Mouse (Mus musculus) layer of hippocampus, adult 2 months (tissue): ENCODE measurements at regions not wholly inside any gene's neighbourhood (a gene's known extent, or its start where the extent isn't known, plus 50 kb on each side); places are given as distances from the start of the nearest gene placed in this dataset.
A peak's percentile ranks its signal among the peaks of the same experiment; 100 is the strongest.

Source experiments
- DNase-seq, 2 experiments: peaks; one replicate each; pipeline ENCODE4 v3.0.0; 2022; ENCODE audit warnings: low spot score in 2 of 2
- H3K27ac ChIP-seq: fragments of 200-600 bp; 2 replicates; pipeline ENCODE4 v1.8.1; 2022
- H3K4me3 ChIP-seq: fragments of 200-600 bp; 2 replicates; pipeline ENCODE4 v1.8.1; 2022; ENCODE audit warnings: mild to moderate bottlenecking
- CTCF ChIP-seq: fragments of 200-600 bp; conservative IDR thresholded peaks from 2 replicates; pipeline ENCODE4 v1.8.1; 2022; ENCODE audit warnings: antibody characterized with exemption, mild to moderate bottlenecking, moderate library complexity

GRCm38 (mm10) chr19:6661508-6661871 is 118.7 kb upstream of the Slc22a12 start:
- no peak overlapping the region for H3K27ac ChIP-seq
- no peak overlapping the region for H3K4me3 ChIP-seq
- TF ChIP-seq CTCF = no peak
- DNase-seq = no peak

GRCm38 (mm10) chr19:6660723-6661507 is 118.1 kb upstream of the Slc22a12 start:
- H3K4me3 ChIP-seq = no peak overlapping the region
- TF ChIP-seq CTCF = peak; percentile 50
- H3K27ac ChIP-seq = no peak overlapping the region
- DNase-seq = no peak

- no peak overlapping the region for H3K27ac ChIP-seq
- H3K4me3 ChIP-seq = no peak overlapping the region
- DNase-seq = no peak
- no peak for TF ChIP-seq CTCF
These were observed 117.3 kb upstream of the Slc22a12 start for GRCm38 (mm10) chr19:6660157-6660556.

- DNase-seq = no peak
- peak; percentile 51 for TF ChIP-seq CTCF
- Histone ChIP-seq H3K27ac (no peak overlapping the region), H3K4me3 (no peak overlapping the region)
These were observed 111.7 kb upstream of the Slc22a12 start for GRCm38 (mm10) chr19:6654550-6654949.

- Histone ChIP-seq H3K27ac (no peak overlapping the region), H3K4me3 (no peak overlapping the region)
- TF ChIP-seq CTCF = peak; percentile 59
- DNase-seq = no peak
These were observed 109.9 kb upstream of the Slc22a12 start for GRCm38 (mm10) chr19:6652775-6653174.

- Histone ChIP-seq H3K4me3 (no peak overlapping the region), H3K27ac (no peak overlapping the region)
- DNase-seq = no peak
- TF ChIP-seq CTCF = 0 out of 2 replicates have a peak, but pooled peaks have one; percentile 3
These were observed 108.4 kb upstream of the Slc22a12 start for GRCm38 (mm10) chr19:6651192-6651591.

GRCm38 (mm10) chr19:6649885-6650284 is 107.1 kb upstream of the Slc22a12 start:
- Histone ChIP-seq H3K27ac (no peak overlapping the region), H3K4me3 (no peak overlapping the region)
- DNase-seq = no peak
- no peak for TF ChIP-seq CTCF

- H3K4me3 ChIP-seq = no peak overlapping the region
- DNase-seq = no peak
- TF ChIP-seq CTCF = no peak
- no peak overlapping the region for H3K27ac ChIP-seq
These were observed 104.9 kb upstream of the Slc22a12 start for GRCm38 (mm10) chr19:6647686-6648085.

GRCm38 (mm10) chr19:6647216-6647615 is 104.4 kb upstream of the Slc22a12 start:
- Histone ChIP-seq H3K27ac (no peak overlapping the region), H3K4me3 (no peak overlapping the region)
- no peak for DNase-seq
- TF ChIP-seq CTCF = peak; percentile 64

- Histone ChIP-seq H3K27ac (no peak overlapping the region), H3K4me3 (no peak overlapping the region)
- no peak for TF ChIP-seq CTCF
- DNase-seq = no peak
These were observed 103.1 kb upstream of the Slc22a12 start for GRCm38 (mm10) chr19:6645912-6646311.

- TF ChIP-seq CTCF = no peak
- H3K4me3 ChIP-seq = no peak overlapping the region
- no peak for DNase-seq
These were observed 102.0 kb upstream of the Slc22a12 start for GRCm38 (mm10) chr19:6644871-6645270.

GRCm38 (mm10) chr19:6639681-6640080 is 96.8 kb upstream of the Slc22a12 start:
- TF ChIP-seq CTCF = no peak
- DNase-seq = no peak
- Histone ChIP-seq H3K4me3 (no peak overlapping the region), H3K27ac (no peak overlapping the region)

More at GRCm38 (mm10) chr19:6644871-6645270, 102.0 kb upstream of the Slc22a12 start:
- H3K27ac ChIP-seq = no peak overlapping the region

GRCm38 (mm10) chr19:6633400-6633799 is 90.6 kb upstream of the Slc22a12 start:
- no peak for TF ChIP-seq CTCF
- no peak for DNase-seq
- no peak overlapping the region for H3K4me3 ChIP-seq
- no peak overlapping the region for H3K27ac ChIP-seq

- no peak for DNase-seq
- TF ChIP-seq CTCF = no peak
These were observed 89.0 kb upstream of the Slc22a12 start for GRCm38 (mm10) chr19:6631817-6632216.

More at GRCm38 (mm10) chr19:6631817-6632216, 89.0 kb upstream of the Slc22a12 start:
- no peak overlapping the region for H3K27ac ChIP-seq
- no peak overlapping the region for H3K4me3 ChIP-seq
